Mouse (Mus musculus): ENCODE data around the gene Tm9sf1. TPM values are rescaled to one million over a fixed set of nuclear protein-coding genes. Genes with fewer than 3 reads are reported as not detected.

Gene Tm9sf1
- total RNA-seq, 2 experiments from 2014 or later: 36.6 to 45.2 TPM

DNA sequence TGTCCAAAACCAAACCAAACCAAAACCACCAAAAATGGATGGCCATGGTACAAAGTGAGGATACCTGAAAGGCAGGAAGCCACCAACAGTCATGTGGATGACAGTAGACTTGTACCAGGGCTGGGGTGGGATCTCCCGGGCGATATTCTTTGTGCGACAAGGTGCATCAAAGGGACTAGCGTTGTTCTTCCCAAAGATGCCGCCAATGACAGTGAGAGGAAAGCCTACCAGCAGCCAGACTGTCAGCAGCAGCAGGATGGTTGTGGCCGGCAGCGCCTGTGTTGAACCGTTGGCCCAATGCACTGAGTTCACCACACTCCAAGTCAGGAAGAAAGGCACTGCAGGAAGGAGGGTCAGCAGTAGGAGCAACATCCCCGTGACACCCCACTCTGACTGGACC lies 5.8 kb downstream of the Tm9sf1 start, which contains the start of gene Gm49378:
Gm49378 (minus strand) TSS at position 101 of the 400 bp plus-strand sequence.
- intact Hi-C loops (cut with DNase I): loop anchor here (5.0 kb wide), 1 partner anchor 45 kb away; the partner anchor contains the start of genes Psme2 and Rnf31
- DNase-seq (ENCODE audit: low spot score in 2 of 2): no peak

DNA sequence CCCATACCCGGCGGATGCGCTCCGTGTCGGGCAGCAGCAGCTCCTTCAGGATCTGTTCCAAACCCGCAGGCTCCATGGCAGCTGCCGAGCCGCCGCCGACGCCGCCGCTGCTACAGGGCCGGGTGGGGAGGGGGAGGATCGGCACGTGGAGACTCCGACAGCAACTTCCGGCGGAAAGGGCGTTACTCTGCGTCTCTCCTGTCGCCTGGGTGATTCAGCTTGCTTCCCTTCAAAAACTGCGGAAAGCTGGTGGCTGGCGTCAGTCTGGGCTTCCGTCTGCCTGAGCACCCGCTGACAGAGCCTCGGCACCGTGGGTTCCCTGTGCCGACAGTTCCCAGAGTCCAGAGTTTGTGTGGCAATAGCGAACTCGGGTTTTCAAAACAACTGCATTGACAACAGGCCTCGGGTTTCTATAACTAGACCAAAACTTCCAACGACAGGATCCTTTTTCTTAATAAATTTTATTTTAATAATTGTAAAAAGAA lies 8.0 kb downstream of the Tm9sf1 start, which contains the start of gene Ipo4:
Ipo4 (minus strand) TSS at position 435 of the 485 bp plus-strand sequence.
- intact Hi-C loops (cut with DNase I): loop anchor here (2.0 to 5.0 kb wide), 2 partner anchors 31 to 43 kb away; partner anchors contain the start of genes Psme2 and Rnf31
- peak; percentile 87 to 95 for DNase-seq (ENCODE audit: low spot score in 2 of 2)

DNA sequence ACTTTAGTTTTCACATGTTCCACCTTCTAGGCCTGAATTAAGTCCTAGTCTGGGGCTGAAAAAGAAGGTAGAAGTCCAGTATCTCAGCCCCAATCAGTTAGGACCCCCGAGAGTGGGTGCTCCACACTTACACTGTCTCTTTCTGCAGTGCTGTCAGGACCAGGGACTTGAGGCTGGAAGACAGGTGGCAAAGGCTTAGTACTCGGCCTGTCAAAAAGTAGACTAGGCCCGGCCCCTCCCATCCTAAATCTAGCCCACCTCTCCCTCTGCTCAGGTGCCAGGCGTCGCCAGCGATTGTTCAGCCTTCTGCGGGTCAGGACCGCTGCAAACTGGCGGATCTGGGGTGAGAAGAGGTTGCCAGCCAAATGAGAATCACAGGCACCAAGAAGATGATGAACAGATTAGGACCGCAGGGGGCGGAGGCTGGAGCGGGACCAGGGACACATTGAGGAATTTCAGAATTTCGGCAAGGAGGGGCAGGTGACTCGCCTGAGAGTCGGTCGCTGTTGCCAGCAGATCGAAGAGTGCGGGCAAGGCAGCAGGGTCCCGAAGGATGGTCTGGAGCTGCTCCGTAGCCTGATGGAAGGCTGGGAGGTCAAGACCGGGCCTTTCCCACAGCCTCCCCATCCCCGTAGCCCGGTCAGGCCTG lies 8.6 kb downstream of the Tm9sf1 start:
- intact Hi-C loops (cut with DNase I): loop anchor here (2.0 to 5.0 kb wide), 2 partner anchors 30 to 43 kb away; partner anchors contain the start of genes Psme2 and Rnf31
- DNase-seq (ENCODE audit: low spot score in 2 of 2): peak; percentile 17 to 42

DNA sequence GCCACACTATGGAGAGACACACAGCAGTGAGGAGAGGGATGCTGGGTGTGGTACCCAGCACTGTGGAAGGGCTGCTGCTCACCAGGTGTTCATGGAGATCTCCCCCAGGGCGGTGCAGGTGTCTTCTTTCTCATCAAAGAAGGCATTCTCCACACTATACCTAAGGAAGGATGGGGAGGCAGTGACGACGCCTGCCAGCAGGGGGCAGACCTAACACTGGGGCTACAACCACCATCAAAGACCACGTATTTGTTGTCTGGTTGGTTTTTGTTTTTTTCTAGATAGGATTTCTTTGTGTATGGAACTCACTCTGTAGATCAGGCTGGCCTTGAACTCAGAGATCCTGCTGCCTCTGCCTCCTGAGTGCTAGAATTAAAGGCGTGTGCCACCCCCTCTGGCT lies 14.3 kb downstream of the Tm9sf1 start:
- peak in 1 of 2 experiments; percentile 34 for DNase-seq (ENCODE audit: low spot score in 2 of 2)
- intact Hi-C loops (cut with DNase I): loop anchor here (1.0 kb wide), 1 partner anchor 114 kb away; no protein-coding TSS in a partner anchor

DNA sequence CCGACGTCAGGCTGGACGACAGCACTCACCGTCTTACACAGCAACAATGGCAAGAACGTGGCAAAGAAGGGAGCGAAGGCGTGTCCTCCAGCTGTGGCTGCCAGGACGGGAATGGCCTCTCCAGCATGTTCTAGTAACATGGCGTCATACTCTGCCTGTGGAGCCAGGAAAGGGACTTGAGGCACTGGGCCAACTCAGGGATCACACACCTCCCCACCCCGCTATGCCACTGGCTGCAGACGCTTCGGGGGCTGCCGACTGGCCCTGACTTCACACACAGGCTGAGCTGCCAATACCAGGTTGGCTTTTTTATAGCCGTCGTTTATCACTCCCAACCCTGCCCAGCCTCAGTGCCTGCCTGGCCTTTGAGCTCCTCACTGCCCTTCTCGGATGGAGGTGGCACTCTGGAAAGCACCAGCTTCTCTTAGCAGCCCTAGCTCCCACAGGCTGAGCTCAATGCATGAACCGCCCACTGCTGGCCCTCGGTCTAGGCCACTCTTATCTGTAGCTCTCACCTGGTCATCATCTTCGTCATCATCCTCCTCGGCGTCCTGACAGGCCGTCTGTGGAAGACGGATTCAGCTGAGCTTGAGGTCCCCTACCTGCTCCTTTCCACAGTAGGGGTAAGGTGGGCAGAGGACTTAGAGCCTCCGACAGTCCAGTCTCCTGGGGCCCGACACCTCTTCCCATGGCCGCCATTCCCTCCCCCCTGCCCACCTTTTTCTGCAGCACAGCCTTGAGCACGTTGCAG lies 15.4 kb downstream of the Tm9sf1 start:
- intact Hi-C loops (cut with DNase I): no loop called here
- no peak for DNase-seq (ENCODE audit: low spot score in 2 of 2)

DNA sequence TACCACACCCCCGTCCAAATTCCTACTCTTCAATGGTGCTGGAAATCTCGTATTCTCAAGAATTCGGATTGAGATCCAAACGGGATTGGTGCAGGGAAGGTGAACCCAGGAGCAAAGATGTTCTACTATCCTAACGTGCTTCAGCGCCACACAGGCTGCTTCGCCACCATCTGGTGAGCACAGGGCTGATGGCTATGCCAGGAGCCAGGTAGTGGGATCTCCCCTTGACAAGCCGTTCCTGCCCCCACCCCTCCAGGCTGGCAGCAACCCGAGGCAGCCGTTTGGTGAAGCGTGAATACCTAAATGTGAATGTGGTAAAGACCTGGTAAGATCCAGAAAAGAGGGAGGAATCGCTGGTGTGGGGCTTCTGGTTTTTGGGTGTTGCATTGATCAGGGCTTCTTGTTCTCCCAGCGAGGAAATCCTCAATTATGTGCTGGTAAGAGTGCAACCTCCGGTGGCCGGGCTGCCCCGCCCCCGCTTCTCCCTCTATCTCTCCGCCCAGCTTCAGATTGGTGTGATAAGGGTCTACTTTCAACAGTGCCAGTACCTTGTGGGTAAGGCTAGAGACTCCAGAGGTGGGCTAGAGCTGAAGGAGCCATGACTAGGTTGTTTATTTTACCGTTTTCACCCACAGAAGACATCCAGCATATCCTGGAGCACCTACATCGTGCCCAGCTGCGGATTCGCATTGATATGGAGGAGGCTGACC lies 25.0 kb downstream of the Tm9sf1 start:
- DNase-seq (ENCODE audit: low spot score in 2 of 2): no peak

DNA sequence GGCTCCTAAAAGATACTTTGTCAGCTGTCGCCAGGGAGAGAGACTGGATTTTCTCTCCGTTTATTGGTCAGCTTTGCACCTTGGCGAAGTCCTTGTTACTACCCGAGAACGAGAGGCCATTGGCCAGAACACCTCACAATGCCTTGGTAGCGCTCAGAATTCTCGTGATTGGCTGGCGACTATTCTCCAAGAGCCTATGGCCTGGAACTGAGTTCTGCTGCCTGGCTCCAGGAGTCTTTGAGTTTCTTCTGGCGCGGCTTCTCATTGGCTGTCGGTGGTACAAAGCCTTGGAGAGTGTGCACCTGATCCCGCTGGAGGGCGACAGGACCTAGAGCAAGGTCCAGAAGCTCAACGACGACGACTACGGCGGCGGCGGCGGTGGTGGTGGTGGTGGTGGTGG lies 25.8 kb downstream of the Tm9sf1 start, which contains the start of gene Rec8:
Rec8 (plus strand) TSS at position 216 of the 400 bp plus-strand sequence.
- intact Hi-C loops (cut with DNase I): no loop called here
- peak in 1 of 2 experiments; percentile 19 for DNase-seq (ENCODE audit: low spot score in 2 of 2)

More for the DNA sequence above, 25.0 kb downstream of the Tm9sf1 start:
- intact Hi-C loops (cut with DNase I): no loop called here

DNA sequence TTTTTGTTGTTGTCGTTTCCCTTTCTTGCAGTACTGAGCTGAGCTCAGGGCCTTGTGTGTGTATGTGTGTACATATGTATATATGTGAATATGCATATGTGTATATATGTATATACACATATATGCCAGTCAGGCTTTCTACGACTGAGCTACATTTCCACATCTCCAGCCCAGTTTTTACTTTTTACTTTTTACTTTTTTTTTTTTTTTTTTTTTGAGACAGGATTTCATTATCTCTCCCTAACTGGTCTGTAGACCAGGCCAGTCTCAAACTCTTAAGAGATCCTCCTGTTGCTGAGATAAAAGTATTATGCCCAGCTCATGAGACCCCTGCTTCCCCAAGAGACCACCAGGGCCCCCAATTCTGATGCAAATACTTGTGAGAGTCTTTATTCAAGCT lies 26.8 kb downstream of the Tm9sf1 start:
- no peak for DNase-seq (ENCODE audit: low spot score in 2 of 2)
- intact Hi-C loops (cut with DNase I): no loop called here

DNA sequence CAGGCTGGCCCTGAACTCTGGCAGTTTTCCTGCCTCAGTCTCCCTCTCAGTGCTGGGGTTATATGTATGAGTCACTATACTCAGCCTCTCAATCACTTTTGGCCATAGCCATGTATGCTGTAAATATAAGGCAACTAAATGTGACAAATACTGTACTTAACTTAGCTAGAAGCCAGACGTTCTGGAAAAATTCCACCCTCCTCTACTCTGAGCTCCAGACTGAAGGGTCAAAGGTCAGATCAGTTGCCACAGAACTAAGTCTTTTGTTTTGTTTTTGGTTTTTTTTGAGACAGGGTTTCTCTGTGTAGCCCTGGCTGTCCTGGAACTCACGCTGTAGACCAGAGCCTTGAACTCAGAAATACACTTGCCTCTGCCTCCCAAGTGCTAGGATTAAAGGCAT lies 27.7 kb downstream of the Tm9sf1 start:
- intact Hi-C loops (cut with DNase I): no loop called here
- DNase-seq (ENCODE audit: low spot score in 2 of 2): no peak

DNA sequence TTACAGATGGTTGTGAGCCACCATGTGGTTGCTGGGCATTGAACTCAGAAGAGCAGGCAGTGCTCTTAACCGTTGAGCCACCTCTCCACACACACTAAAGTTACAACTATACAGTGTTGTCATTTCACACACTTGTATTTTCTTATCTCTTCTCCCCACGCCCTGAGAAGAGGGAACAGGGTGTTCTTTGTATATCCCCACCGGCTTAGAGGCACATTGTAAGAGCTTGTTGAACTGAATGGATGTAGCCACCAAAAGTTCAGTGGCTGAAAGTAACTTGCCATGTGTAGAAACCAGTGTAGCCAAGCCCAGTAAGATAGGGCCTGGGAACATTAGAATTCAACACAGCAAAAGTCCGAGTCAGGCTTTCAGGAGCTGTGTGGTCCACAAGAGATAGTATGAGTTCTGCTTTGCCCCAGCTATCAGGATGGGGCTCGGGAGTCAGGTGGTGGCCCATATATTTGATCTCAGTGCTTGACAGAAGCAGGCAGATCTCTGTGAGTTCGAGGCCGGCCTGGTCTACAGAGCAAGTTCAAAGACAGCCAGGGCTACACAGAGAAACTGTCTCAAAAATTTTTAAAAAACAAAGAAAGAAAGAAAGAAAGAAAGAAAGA lies 28.9 kb downstream of the Tm9sf1 start:
- DNase-seq (ENCODE audit: low spot score in 2 of 2): no peak

DNA sequence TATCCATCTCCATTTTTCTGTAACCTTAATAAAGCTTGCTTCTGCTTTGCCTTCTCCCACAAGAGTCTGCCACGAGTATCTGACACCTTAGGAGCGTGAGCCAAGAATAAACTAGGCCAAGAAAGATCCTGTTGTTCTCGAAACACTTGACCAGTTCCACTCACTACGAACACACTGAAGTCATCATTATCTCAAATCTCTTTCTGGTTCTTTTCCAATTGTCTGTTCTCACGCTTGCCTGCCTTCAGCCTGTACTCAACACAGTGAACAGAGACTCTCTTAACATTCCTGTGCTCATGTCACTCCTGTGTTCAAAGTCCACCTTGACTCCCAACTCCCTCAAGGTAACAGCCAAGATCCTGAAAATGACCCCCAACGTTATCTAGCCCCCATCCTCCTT lies 30.3 kb downstream of the Tm9sf1 start:
- intact Hi-C loops (cut with DNase I): no loop called here
- DNase-seq (ENCODE audit: low spot score in 2 of 2): no peak

More for the DNA sequence above, 28.9 kb downstream of the Tm9sf1 start:
- intact Hi-C loops (cut with DNase I): no loop called here

DNA sequence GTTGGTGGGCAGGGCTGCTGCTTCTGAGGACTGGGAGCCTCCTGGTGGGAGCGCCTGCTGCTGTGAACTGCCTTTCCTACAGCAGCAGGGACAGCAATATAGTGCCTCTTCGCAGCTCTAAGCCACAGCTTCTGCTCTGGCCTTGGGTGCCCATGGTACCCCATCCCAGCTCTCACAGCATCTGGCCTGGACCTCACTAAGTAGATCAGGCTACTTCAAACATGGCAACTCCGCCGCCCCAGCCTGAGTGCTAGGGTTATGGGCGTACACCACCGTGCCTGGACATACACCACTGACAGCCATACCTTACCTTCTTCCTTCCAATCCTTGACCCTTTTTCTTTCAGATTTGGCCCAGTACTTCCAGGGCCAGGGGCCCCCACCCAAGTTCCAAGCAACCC lies 35.3 kb downstream of the Tm9sf1 start:
- intact Hi-C loops (cut with DNase I): no loop called here
- DNase-seq (ENCODE audit: low spot score in 2 of 2): no peak

DNA sequence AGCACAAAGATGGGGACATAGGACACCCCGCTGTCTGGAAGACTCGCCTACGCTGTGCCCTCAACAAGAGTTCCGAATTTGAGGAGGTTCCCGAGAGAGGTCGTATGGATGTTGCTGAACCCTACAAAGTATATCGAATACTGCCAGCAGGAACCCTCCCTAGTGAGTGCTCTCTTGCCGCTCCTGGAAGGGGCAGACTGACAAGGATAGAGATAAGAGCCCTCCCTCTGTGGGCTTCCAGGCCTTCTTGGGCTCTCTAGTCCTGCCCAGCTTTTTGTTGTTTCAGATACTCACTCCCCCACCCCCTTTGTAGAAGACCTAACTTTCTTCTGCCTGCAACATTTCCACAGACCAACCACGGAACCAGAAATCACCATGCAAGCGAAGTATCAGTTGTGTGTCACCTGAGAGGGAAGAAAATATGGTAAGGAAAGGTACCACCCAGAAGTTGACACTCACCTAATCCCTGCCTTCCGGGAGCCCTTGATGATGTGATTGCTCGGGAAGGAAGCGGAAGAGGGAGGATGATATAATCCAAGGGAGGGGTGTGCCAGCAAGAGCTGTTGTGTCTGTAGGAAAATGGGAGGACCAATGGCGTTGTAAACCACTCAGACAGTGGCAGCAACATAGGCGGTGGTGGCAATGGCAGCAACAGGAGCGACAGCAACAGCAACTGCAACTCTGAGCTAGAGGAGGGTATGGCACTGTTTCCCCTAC lies 37.7 kb downstream of the Tm9sf1 start:
- DNase-seq (ENCODE audit: low spot score in 2 of 2): no peak
- intact Hi-C loops (cut with DNase I): loop anchor here (2.0 kb wide), 1 partner anchor 29 kb away; the partner anchor contains the start of gene Ipo4

DNA sequence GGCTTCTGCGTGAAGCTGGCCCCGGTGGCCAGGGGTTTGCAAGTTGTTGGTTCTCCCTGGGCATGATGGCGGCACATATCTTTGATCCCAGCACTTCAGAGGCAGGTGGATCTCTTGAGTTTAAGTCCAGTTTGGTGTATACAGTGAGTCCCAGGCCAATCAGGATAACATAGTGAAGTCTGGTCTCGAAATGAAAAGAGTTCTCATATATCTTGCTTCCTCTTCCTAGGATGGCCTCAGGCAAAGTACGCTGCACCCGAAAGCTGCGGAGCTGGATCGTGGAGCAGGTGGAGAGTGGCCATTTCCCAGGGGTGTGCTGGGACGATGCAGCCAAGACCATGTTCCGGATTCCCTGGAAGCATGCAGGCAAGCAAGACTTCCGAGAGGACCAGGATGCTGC lies 38.8 kb downstream of the Tm9sf1 start:
- DNase-seq (ENCODE audit: low spot score in 2 of 2): no peak
- intact Hi-C loops (cut with DNase I): loop anchor here (2.0 kb wide), 1 partner anchor 30 kb away; the partner anchor contains the start of gene Ipo4

DNA sequence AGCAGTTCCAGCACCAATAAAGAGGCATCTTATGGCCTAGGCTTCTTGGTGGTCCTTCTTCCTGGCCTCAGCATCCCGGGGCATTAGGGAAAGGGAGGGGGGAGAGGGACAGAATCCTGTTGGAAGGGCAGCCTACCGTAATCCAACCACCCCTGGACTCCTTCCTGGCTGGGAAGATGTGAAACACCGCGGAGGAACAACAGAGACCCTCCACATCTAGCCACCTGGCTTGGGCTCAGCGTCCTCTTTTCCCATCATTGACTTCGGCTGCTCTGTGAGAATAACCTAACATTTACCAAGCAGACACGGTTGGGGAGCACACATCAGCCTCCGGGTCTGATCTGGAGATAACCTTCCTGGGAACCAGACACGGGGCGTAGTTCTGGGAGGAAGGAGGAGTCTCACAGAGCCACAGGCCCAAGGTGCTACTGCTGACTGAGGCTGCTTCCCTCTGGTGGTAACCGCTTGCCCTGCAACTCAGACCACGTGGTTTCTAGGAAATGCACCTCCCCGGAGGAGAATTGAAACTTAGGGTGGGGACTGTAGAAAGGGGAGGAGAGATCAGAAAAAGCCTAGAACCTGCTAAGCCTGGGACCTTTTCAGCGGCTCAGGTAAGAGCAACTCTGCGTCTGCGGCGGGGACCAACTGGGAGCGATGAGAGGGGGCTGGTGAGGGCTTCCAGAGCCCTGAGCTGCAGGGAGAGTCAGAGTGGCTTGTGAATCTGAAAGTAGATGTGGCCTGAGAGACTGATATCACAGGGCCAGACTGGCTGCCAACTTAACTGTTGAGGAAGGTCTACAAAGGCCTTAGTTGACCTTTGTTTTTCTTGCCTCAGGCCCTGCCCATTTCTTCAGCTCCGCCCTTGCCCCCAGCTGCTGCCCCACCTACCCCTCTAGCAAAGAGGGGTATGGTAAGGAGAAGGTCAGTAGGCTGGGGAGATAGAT lies 39.7 kb downstream of the Tm9sf1 start:
- peak; percentile 83 to 92 for DNase-seq (ENCODE audit: low spot score in 2 of 2)
- intact Hi-C loops (cut with DNase I): loop anchor here (2.0 kb wide), 1 partner anchor 31 kb away; the partner anchor contains the start of gene Ipo4

DNA sequence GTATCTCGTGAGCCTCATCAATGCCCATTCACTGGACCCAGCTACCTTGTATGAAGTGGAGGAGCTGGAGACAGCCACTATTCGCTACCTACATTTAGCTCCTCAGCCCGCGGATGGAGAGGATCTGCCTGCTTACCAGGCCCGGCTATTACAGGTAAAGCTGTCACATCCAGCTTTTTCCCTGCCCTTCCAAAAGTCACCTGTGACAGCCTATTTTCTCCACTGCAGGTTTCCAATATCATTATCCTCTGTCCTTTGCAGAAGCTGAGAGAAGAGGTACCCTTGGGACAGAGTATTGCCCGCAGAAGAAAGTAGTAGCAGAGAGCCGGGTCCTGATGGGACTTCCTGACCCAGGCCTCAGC lies 40.4 kb downstream of the Tm9sf1 start, which contains the start of gene Irf9:
Irf9 (plus strand) TSS at position 301 of the 362 bp plus-strand sequence.
- no peak for DNase-seq (ENCODE audit: low spot score in 2 of 2)
- intact Hi-C loops (cut with DNase I): no loop called here

All from left cerebral cortex, postnatal 25 days (tissue).